Mouse (Mus musculus) CH12.LX (cell line): ENCODE measurements at regions not wholly inside any gene's neighbourhood (a gene's known extent, or its start where the extent isn't known, plus 50 kb on each side); places are given as distances from the start of the nearest gene placed in this dataset.

ENCODE experiments used
- DNase-seq: peaks from one replicate; pipeline ENCODE4 v3.0.0-alpha.2; 2013; ENCODE audit errors: extremely low read depth
- H3K27ac ChIP-seq: 2 replicates; pipeline ENCODE4 v1.5.1; 2012; ENCODE audit warnings: low read depth, mild to moderate bottlenecking, control low read depth, moderate library complexity; ENCODE audit not compliant: insufficient read depth
- H3K27me3 ChIP-seq: replicated peaks from 2 replicates; pipeline ENCODE3; 2012; ENCODE audit warnings: inconsistent platforms
- H3K36me3 ChIP-seq, 2 experiments: replicated peaks in 1 of 2; 2 replicates each; pipeline versions ENCODE3 to v1.6.1; 2012; ENCODE audit warnings: inconsistent platforms in 1 of 2, low read length in 1 of 2, mild to moderate bottlenecking in 1 of 2, mixed read lengths in 1 of 2, moderate library complexity in 1 of 2; ENCODE audit not compliant: control insufficient read depth in 1 of 2, insufficient read depth in 1 of 2
- H3K4me1 ChIP-seq, 2 experiments: 2 replicates each; pipeline ENCODE4 v1.6.1; 2012; ENCODE audit warnings: inconsistent platforms in 1 of 2, moderate library complexity in 1 of 2; ENCODE audit not compliant: insufficient read depth in 2 of 2, control insufficient read depth in 1 of 2
- H3K4me2 ChIP-seq: 2 replicates; pipeline ENCODE4 v1.6.1; 2012; ENCODE audit warnings: low read depth, mild to moderate bottlenecking, control low read depth; ENCODE audit not compliant: poor library complexity, insufficient read depth, severe bottlenecking
- H3K4me3 ChIP-seq, 3 experiments: fragments of 150-350 bp in 1 of 3; sonication (generic) in 1 of 3; replicated peaks in 1 of 3; 2 replicates each; pipeline versions ENCODE3 to v1.5.1; 2011 to 2012; ENCODE audit warnings: low read depth in 2 of 3, low read length in 2 of 3, mild to moderate bottlenecking in 2 of 3, moderate library complexity in 2 of 3, control low read depth in 1 of 3, improper control_type of control experiment in 1 of 3, inconsistent platforms in 1 of 3, mixed read lengths in 1 of 3; ENCODE audit not compliant: poor library complexity in 1 of 3
- H3K79me2 ChIP-seq: replicated peaks from 2 replicates; pipeline ENCODE4 v1.6.1; 2012; ENCODE audit warnings: mild to moderate bottlenecking, moderate library complexity; ENCODE audit not compliant: control insufficient read depth, poor library complexity, insufficient read depth, severe bottlenecking; ENCODE audit errors: extremely low read depth
- H3K9ac ChIP-seq: 2 replicates; pipeline ENCODE4 v1.6.1; 2012; ENCODE audit warnings: low read depth, mild to moderate bottlenecking, control low read depth, moderate library complexity; ENCODE audit not compliant: insufficient read depth
- H3K9me3 ChIP-seq: replicated peaks from 2 replicates; pipeline ENCODE3; 2012; ENCODE audit warnings: low read length, inconsistent platforms, mixed read lengths
- BHLHE40 ChIP-seq: IDR thresholded peaks from 2 replicates; pipeline ENCODE4 v1.6.1; 2011; ENCODE audit warnings: mild to moderate bottlenecking, low read depth, low read length, improper control_type of control experiment
- CHD1 ChIP-seq: IDR thresholded peaks from 2 replicates; pipeline ENCODE4 v1.6.1; 2012; ENCODE audit warnings: low read depth, low read length, improper control_type of control experiment, inconsistent platforms
- CHD2 ChIP-seq: IDR thresholded peaks from 2 replicates; pipeline ENCODE4 v1.6.1; 2011; ENCODE audit warnings: low read length, improper control_type of control experiment
- CTCF ChIP-seq, 2 experiments: IDR thresholded peaks in 1 of 2; conservative IDR thresholded peaks in 1 of 2; 2 replicates each; pipeline ENCODE4 v1.5.1; 2011 to 2012; ENCODE audit warnings: low read depth in 2 of 2, low read length in 2 of 2, improper control_type of control experiment in 1 of 2, inconsistent platforms in 1 of 2, mild to moderate bottlenecking in 1 of 2, moderate library complexity in 1 of 2
- E2F4 ChIP-seq: IDR thresholded peaks from 2 replicates; pipeline ENCODE4 v1.6.1; 2011; ENCODE audit warnings: low read depth, low read length, improper control_type of control experiment; ENCODE audit not compliant: insufficient replicate concordance
- JUN ChIP-seq: IDR thresholded peaks from 2 replicates; pipeline ENCODE4 v1.6.1; 2011; ENCODE audit warnings: low read depth, mild to moderate bottlenecking, low read length, improper control_type of control experiment, moderate library complexity; ENCODE audit not compliant: insufficient read depth
- MAX ChIP-seq: IDR thresholded peaks from 2 replicates; pipeline ENCODE4 v1.6.1; 2011; ENCODE audit warnings: low read length, improper control_type of control experiment
- MAZ ChIP-seq: IDR thresholded peaks from 2 replicates; pipeline ENCODE4 v1.6.1; 2012; ENCODE audit warnings: low read depth, mild to moderate bottlenecking, inconsistent platforms, low read length, improper control_type of control experiment, moderate library complexity
- MEF2A ChIP-seq: IDR thresholded peaks from 2 replicates; pipeline ENCODE4 v1.6.1; 2014; ENCODE audit warnings: low read depth, mild to moderate bottlenecking, inconsistent platforms, low read length, improper control_type of control experiment, borderline replicate concordance
- MYC ChIP-seq: IDR thresholded peaks from 2 replicates; pipeline ENCODE4 v1.6.1; 2011; ENCODE audit warnings: low read depth, mild to moderate bottlenecking, improper control_type of control experiment, low read length
- NRF1 ChIP-seq: IDR thresholded peaks from 2 replicates; pipeline ENCODE4 v1.6.1; 2014; ENCODE audit warnings: low read depth, mild to moderate bottlenecking, inconsistent platforms, low read length, improper control_type of control experiment, moderate library complexity
- PAX5 ChIP-seq: IDR thresholded peaks from 2 replicates; pipeline ENCODE4 v1.6.1; 2012; ENCODE audit warnings: low read length, inconsistent platforms, mixed read lengths
- POLR2AphosphoS2 ChIP-seq: IDR thresholded peaks from 2 replicates; pipeline ENCODE4 v1.6.1; 2011; ENCODE audit warnings: low read depth, low read length, improper control_type of control experiment
- RAD21 ChIP-seq: IDR thresholded peaks from 2 replicates; pipeline ENCODE4 v1.6.1; 2011; ENCODE audit warnings: low read depth, mild to moderate bottlenecking, low read length, improper control_type of control experiment, moderate library complexity
- TBP ChIP-seq: conservative IDR thresholded peaks from 2 replicates; pipeline ENCODE4 v1.6.1; 2011; ENCODE audit warnings: low read depth, low read length, improper control_type of control experiment
- TCF12 ChIP-seq: IDR thresholded peaks from 2 replicates; pipeline ENCODE4 v1.6.1; 2014; ENCODE audit warnings: low read depth, mild to moderate bottlenecking, inconsistent platforms, low read length, improper control_type of control experiment
- UBTF ChIP-seq: IDR thresholded peaks from 2 replicates; pipeline ENCODE4 v1.6.1; 2012; ENCODE audit warnings: low read depth, mild to moderate bottlenecking, inconsistent platforms, low read length, improper control_type of control experiment, moderate library complexity
- USF1 ChIP-seq: IDR thresholded peaks from 2 replicates; pipeline ENCODE4 v1.6.1; 2014; ENCODE audit warnings: low read depth, mild to moderate bottlenecking, inconsistent platforms, low read length, improper control_type of control experiment
- ZC3H11A ChIP-seq: IDR thresholded peaks from 2 replicates; pipeline ENCODE4 v1.6.1; 2012; ENCODE audit warnings: low read depth, mild to moderate bottlenecking, inconsistent platforms, low read length, improper control_type of control experiment
- dilution Hi-C: fragments of 300-500 bp; cut with MboI; formaldehyde crosslinking; loops from 2 replicates; pipeline ENCODE4 v1.14.3; 2020; ENCODE audit warnings: low sequenced_read_pairs; ENCODE audit not compliant: extremely low pct_unique_long_range_greater_than_20kb, extremely low pct_ligation_motif_present
- in situ Hi-C: fragments of 300-500 bp; cut with MboI; formaldehyde crosslinking; loops from 3 replicates; pipeline ENCODE4 v1.14.3; 2019; ENCODE audit warnings: low sequenced_read_pairs, low pct_ligation_motif_present, low pct_unique_long_range_greater_than_20kb, mixed read lengths

- Histone ChIP-seq H3K4me3 (no peak overlapping the region), H3K27me3 (no peaks in the 10 kb centered on the region), H3K4me1 (no peaks in the 10 kb centered on the region), H3K9me3 (no peaks in the 10 kb centered on the region), H3K79me2 (no peaks in the 10 kb centered on the region), H3K36me3 (no peaks in the 10 kb centered on the region), H3K9ac (no peak overlapping the region), H3K27ac (no peak overlapping the region), H3K4me2 (no peak overlapping the region)
- in situ Hi-C loops (no loop called here), dilution Hi-C loops (no loop called here)
- DNase-seq, result no peak
- TF ChIP-seq MEF2A, result no peak
- no peak for TF ChIP-seq PAX5
- TF ChIP-seq MAZ, result no peak
- TF ChIP-seq MAX, result no peak
- TF ChIP-seq ZC3H11A, result no peak
- TF ChIP-seq CTCF (conservative IDR thresholded peaks at IDR 0.05 in 1 of 2, IDR thresholded peaks at IDR 0.05 in 1 of 2; ENCODE audit: low read depth in 2 of 2, low read length in 2 of 2), result no peak
- no peak for TF ChIP-seq UBTF
- no peak for TF ChIP-seq CHD1
- no peak for TF ChIP-seq CHD2
- no peak for TF ChIP-seq RAD21
- no peak for TF ChIP-seq TBP
Observed at GRCm38 (mm10) chr12:12508487-12509125, 246.7 kb downstream of the Fam49a start.

- TF ChIP-seq MYC, result no peak
- TF ChIP-seq E2F4, result no peak
- TF ChIP-seq JUN, result no peak
- no peak for TF ChIP-seq TCF12
- TF ChIP-seq MAX, result no peak
- TF ChIP-seq CHD2, result no peak
- TF ChIP-seq POLR2AphosphoS2, result no peak
- TF ChIP-seq PAX5, result no peak
- no peak for TF ChIP-seq USF1
- no peak for TF ChIP-seq NRF1
- no peak for TF ChIP-seq BHLHE40
- TF ChIP-seq UBTF, result no peak
- Histone ChIP-seq H3K4me1 (no peaks in the 10 kb centered on the region), H3K4me2 (no peak overlapping the region), H3K36me3 (no peaks in the 10 kb centered on the region), H3K9ac (no peak overlapping the region), H3K9me3 (no peaks in the 10 kb centered on the region), H3K27me3 (no peaks in the 10 kb centered on the region), H3K79me2 (no peaks in the 10 kb centered on the region), H3K27ac (no peak overlapping the region), H3K4me3 (no peak overlapping the region)
- dilution Hi-C loops (no loop called here), in situ Hi-C loops (no loop called here)
- no peak for DNase-seq
Observed at GRCm38 (mm10) chr12:12506671-12507070, 244.7 kb downstream of the Fam49a start.
